Mouse (Mus musculus) fibroblast of lung, adult 2 months (primary cell): ENCODE measurements around the gene Serpinb1c.
"Not testable (repeated sequence)": the region's sequence is repeated elsewhere in the genome, so short reads cannot be mapped to it uniquely, and the experiment has no call there.

ENCODE experiments used
- DNase-seq: peaks from one replicate; pipeline ENCODE4 v3.0.0-alpha.2; 2011; ENCODE audit warnings: low read depth

The Serpinb1c gene

DNA sequence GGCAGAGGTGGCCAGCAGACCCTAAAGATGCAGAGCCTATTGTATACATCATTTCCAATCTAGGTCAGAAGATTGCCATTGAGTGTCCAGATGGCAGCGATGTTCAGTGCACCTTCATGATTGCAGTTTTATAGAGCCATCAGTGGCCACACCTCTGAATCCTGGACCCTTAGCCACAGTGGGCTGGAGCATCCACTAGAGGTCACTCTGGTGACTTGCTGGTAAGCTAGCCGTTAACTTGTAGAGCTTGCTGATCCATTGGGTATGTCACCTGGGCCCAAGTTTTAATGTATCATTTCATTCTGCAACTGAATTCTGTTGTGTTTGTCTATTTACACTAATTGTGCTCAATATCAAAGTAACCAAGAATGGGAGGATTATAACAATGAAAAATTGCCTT is 32.4 kb downstream of the Serpinb1c start:
- no peak for DNase-seq

DNA sequence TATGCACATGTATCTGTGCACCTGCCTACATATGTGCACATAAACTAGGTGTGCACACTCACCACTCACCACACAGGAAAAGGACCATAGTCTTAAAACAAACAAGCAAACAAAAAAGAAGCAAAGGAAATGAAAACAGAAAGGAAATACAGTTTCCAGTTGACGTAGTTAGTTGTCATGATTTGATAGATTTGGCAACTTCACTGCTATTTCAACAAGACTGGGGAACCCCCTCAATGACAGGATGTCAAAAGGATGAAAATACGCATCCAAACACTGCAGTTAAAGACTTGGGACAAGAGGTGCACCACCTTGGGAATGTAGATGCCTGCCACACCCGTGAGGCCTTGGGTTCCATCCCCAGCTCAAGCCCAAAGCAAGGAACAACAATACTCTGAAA is 33.5 kb downstream of the Serpinb1c start:
- not testable (repeated sequence) for DNase-seq

DNA sequence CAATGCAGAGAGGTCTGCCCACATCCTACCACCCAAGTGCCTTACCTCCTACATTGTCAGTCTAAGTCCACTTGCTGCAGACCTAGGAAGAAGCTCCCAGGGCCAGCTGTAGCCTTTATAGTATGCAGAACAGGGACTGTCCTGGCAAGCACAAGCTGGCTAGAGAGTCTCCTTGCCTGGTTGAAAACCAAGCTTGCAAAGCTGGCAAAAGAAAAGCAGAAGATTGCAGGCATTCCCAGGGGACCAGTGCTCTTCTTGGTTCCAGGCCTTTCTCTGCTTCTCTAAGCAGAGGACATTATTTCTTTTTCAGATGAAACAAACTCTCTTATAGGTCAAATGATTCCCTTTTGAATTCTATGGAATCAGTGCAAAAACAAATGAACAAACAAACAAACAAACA is 34.6 kb downstream of the Serpinb1c start:
- no peak for DNase-seq

DNA sequence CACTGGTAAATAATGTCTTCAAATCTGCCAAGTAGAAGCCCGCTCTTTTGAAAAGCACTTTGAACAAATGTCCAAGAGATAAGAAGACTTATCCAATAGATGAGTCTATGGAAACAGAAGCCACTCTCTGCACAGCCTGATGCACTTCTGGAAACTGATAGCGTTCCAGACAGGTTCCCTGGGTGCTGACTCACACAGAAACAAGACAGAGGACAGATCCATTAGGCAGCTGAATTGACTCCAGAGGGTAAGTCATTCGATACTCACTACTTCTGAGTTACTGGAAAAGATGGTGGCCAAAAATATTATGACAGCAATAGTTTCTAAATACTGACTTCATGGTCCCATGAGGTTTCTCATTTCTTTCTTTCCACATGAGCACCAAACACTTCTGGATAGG is 37.2 kb downstream of the Serpinb1c start:
- no peak for DNase-seq

DNA sequence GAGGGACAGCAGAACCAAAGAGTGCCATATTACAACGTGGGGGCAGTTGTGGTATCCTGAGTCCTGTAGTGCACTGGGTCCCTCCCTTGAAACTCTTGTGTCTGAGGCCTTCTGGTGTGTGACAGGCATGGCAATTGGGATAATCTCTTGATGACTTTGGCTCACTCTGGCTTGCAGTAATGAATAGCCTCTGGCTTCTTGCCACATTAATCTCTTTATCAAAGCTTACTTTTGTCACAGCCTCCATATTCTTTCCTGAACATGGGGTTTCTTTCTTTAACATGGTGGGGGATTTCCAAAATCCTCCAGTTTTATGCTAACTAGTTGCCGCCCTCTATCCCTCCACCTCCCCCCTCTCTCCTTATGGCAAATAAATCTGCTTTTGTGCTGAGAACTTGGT is 44.9 kb downstream of the Serpinb1c start:
- DNase-seq: no peak

DNA sequence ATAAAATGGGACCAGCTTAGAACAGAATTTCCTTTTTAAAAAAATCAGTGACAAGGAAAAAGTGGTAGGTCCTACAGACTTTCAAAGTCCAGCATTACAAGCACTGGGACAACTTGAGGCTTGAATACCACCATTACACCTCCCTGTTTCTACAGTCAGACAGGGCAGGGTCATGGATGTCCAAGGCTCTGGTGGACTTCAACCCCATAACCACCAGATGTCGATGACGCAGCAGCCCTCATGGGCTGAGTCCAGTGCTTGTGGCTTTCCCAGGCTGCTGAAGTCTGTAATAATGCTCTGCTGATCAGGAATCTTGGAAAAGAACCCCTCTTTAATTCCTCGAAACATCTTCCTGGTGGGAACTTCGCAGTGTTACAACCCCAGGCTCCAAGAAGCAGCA is 45.5 kb downstream of the Serpinb1c start:
- DNase-seq: no peak

DNA sequence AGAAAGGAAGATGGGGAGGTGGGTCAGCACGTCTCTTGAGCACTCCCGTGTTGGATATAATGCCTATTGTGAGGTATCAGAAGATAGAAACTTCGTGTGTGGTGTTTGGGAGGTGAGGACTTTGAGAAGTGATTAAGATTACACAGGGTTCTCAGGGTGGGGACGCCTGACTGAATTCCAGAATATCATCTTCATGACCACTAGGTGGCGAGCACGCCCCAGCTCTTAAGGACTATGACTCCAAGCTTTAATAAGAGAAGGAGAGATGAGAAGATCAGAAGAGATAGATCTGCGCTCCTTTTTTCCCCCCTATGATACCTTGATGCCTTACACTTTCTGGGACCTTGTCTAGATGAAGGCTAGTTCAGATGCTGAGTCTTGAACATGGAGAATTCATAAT is 46.0 kb downstream of the Serpinb1c start:
- DNase-seq: no peak

DNA sequence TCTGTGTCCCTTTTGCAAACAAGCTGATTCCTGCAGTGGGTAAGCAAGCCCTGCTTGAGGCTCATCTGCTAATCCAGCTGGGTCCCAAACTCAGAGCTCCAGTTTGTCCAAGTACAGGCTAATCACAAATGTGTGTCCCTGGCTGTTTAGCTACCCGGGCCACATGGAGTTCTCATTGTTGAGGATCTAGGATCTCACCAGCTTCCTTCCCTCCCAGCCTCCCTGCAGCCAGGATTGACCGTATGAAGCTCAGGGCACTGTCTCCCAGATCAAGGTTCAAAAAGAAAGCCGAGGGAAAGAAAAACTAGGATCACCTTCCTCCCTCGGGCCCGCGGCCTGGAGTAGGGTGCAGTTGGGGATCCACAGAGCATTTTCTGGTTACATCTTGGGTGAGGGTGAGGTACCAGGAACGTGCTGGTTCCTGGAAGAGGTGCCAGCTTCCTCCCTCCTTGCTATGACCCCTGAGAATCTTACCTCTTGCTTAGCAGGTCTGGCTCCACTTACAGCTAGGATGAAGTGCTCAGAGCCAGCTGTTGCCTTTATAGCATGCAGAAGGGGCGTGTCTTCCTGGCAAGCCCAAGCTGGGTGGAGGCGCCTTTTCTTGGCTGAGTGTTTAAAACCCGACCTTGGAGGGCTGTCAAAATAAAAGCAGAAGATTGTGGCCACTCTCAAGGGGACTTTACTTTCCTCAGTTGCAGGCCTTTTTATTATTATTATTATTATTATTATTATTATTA is 47.2 kb downstream of the Serpinb1c start, which contains the start of gene Serpinb1a:
TSS of gene Serpinb1a (minus strand) at position 518 of the 737 bp plus-strand sequence.
- peak; percentile 48 for DNase-seq

DNA sequence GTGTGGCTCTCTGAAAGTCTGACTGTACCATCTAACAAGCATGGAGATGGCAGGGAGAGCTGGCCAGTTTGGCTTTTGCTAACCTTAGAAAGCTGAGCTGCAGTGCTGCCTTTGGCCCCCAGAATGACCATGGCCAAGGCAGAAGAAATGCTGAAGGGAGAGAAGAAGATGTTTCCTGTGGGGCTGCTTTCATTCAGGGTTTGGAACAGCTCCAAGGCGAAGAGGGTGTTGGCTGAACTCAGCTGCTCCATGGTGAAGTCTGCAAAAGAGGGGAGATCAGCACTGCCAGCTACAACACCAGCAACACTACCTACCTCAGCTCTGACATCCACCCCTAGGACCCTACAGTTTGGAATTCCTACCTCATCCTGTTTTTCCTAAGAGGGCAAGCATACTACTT is 47.9 kb downstream of the Serpinb1c start:
- no peak for DNase-seq

DNA sequence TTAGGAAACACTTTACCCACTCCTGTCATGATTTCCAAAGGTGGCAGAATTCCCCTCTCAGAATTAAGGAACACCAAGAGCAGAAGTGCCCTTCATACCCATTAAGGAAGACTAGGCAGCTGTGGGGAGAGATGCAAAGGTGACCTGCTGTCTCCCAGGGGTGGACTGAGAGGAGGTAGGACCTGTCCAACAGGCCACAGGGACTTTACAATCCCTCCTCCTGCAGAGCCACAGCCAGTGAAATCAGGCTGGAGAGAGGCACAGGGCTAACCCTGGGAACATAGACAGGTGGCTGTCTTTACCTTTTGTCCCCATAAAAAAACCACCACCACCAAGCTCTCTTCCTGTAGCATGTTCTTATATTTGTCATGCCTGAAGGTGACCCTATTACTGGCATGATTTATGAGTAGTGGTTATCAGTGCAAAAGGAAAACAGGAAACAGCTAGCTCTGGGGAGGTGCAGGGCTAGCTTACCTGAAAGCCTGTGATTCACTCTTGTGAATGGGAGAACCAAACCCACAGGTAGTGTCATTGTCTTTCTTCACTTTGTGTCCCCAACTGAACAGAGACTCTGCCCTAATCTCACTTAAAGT is 48.4 kb downstream of the Serpinb1c start:
- DNase-seq: no peak

DNA sequence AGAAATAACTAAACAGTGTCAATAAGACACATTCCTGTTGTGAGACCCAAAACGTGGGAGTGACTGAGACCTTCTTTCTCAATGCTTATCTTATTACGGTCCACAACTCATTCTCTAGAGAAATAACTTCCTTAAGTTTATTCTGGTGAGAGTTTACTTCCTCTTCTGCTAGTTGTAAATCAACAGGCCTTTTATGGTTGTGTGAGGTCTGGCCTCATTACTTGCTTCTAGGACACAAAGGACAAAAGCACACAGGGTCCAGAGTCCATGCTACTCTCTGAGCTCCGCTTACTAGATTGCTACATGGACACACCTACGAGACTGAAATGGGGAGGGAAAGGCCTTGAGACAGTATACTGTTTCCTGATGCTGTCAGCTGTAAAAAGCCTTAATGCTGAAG is 48.9 kb downstream of the Serpinb1c start:
- no peak for DNase-seq

DNA sequence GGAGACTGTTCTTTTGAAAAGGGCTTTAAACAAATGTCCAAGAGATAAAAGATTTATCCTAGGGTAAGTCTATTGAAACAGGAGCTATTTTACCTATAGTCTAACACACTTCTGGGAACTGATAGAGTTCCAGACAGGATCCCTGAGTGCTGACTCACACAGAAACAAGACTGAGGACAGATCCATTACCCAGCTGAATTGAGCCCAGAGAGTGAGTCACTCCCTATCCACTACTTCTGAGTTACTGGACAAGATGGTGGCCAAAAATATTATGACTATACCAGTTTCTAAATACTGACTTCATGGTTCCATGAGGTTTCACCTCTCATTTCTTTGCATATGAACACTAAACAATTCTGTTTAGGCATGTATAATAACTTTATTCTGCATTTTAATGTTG is 51.8 kb downstream of the Serpinb1c start:
- peak; percentile 76 for DNase-seq

DNA sequence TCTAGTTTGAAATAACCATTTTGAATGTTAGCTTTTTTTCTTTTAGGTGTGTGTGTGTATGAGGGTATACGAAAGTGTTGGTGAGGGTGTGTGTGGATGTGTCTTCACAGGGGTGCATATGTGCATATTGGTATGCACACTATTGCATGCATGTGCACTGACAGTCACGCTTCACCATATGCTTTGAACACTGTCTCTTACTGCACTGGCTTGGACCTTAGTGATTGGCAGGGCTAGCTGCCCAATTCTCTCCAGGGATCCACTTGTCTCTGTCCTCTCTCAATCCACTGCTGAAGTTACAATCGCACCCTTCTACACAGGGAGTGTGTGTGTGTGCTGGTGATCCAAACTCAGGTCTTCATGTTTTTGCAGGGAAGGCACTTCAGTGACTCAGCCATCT is 56.7 kb downstream of the Serpinb1c start:
- no peak for DNase-seq

DNA sequence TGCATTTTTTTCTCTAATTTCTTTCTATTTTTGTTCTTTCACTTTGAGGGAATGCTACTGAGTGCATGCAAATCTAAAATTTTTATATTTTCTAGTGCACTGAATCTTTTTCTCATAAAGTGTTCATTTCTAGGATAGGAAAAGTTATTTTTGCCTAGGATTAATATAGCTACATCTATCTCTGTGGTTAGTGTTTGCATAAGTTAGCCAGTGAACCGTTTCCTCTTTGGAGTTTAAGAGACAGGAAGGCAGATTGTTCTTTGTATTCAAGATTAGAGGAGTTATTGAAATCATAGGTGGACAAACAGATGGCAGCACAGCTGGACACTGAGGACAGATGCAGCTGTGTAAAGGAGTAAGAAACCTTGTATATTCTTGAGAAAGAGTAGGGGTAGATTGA is 58.7 kb downstream of the Serpinb1c start:
- no peak for DNase-seq

DNA sequence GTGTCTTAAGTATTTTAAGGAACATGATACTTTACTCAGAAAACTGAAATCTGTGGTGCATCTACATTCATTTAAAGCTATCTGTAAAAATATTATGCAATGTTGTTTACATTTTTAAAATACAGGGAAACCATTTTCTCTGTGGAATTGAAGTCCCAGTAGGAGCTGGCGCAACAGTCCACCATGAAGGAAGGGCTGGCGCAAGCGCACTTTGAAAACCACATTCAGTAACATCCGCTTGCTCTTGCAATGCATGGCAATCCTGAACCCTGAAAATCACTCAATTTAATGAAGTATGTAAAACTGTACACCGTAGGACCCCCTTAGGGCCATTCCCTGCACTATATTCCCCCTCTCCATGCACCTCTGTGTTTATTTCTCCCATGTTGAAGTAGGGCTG is 63.5 kb downstream of the Serpinb1c start:
- no peak for DNase-seq

DNA sequence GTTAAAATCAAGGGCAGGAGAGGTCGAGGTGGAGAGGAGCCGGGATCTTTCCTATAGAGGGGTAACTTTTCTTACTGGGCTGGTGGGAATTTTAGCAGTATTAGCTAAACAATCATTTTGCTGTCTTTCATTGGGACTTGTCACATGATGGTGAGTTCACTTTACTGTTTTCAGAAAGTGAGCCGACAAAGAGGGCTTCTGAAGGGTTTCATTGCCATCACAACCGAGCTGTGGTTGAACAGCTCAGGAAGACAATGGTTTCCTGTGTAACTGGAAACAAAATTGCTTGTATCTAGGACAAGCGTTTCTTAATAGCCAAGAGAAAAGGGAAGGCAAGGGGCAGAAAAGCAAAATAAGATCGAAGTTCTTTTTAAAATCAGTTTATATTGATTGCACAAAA is 64.8 kb downstream of the Serpinb1c start:
- DNase-seq: no peak

DNA sequence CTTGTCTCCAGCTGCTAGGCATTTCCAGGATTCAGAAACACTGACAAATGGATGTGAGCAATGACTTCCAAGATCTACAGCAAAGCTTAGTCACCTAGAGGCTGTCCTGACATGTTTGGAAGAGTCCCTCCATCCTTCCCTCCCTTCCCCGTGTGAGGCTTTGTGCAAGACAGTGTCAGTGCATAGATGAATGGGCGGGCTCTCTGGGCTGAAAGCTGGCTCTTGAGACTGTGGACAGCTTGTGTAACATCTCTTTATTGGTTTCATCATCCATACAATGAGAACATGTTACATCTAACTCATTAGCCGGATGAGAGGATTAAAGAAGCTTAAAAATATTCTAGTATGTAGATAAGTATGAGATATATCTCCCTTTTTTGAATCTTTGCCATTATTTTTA is 65.2 kb downstream of the Serpinb1c start:
- no peak for DNase-seq

DNA sequence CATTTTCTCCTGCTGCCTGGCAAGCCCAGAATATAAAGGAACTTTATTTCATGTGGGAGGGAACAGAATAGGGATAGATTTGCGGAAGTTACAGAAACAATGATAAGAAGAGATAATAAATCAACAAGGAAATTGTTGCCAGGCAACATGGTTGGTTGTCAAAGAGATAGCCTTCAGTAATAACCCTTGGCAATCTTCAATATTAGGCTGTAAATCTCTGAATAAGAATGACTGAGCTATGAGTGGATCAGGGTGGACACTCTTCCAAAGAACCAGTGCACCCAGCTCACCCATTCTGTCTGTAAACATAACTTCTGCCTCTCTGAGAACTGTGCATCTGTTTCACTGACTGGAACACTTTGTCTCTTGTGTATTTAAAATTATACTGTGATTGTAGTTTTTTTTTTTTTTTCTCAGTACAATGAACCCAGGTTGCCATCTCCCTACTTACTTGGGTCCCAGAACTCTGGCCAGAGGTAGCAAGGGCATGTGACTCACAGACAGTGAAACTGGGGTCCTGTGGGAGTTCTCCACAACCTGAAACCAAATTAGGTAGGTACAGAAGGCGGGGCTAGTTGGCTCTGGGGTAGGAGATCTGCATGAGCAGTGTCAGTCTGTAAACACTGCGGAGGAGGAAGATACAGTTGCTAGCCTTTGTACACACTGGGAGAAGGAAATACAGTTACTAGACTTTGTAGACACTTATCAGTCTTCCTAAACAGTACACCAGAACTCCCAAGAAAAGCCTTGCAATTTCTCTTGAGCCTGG is 66.3 kb downstream of the Serpinb1c start:
- DNase-seq: no peak
